Mouse (Mus musculus) hindbrain, postnatal 0 days (tissue): ENCODE results near the gene Csrp2. TPM values are rescaled to one million over a fixed set of nuclear protein-coding genes. Genes with fewer than 3 reads are reported as not detected.

Experiments
- ATAC-seq: fragments of 200-750 bp; cut with Nextera tagmentation; 2 replicates; pipeline ENCODE4 v1.8.0; 2017; ENCODE audit warnings: mild to moderate bottlenecking, moderate TSS enrichment, moderate library complexity
- DNase-seq: peaks from one replicate; pipeline ENCODE4 v3.0.0-alpha.2; 2015; ENCODE audit warnings: low spot score
- H3K27ac ChIP-seq: fragments of 300-500 bp; sonication (generic); 2 replicates; pipeline ENCODE4 v1.5.1; 2014; ENCODE audit warnings: mild to moderate bottlenecking
- H3K27me3 ChIP-seq: fragments of 300-500 bp; sonication (generic); 2 replicates; pipeline ENCODE4 v1.6.1; 2014; ENCODE audit warnings: low read length, mixed read lengths; ENCODE audit not compliant: insufficient read depth
- H3K36me3 ChIP-seq: fragments of 300-500 bp; sonication (generic); 2 replicates; pipeline ENCODE4 v1.6.1; 2014; ENCODE audit warnings: low read length, mixed read lengths; ENCODE audit not compliant: insufficient read depth
- H3K4me1 ChIP-seq: fragments of 300-500 bp; sonication (generic); 2 replicates; pipeline ENCODE4 v1.6.1; 2014; ENCODE audit warnings: antibody characterized with exemption, low read length, mixed read lengths; ENCODE audit not compliant: insufficient read depth
- H3K4me2 ChIP-seq: fragments of 300-500 bp; sonication (generic); 2 replicates; pipeline ENCODE4 v1.6.1; 2014; ENCODE audit warnings: low read depth, mild to moderate bottlenecking, low read length, moderate library complexity, mixed read lengths
- H3K4me3 ChIP-seq: fragments of 300-500 bp; sonication (generic); 2 replicates; pipeline ENCODE4 v1.5.1; 2014; ENCODE audit warnings: low read length
- H3K9ac ChIP-seq: fragments of 300-500 bp; sonication (generic); replicated peaks from 2 replicates; pipeline ENCODE4 v1.6.1; 2014; ENCODE audit warnings: mild to moderate bottlenecking, low read length, moderate library complexity, mixed read lengths
- H3K9me3 ChIP-seq: fragments of 300-500 bp; sonication (generic); 2 replicates; pipeline ENCODE4 v1.6.1; 2016; ENCODE audit warnings: low read length, mixed read lengths
- CTCF ChIP-seq: IDR thresholded peaks from 2 replicates; pipeline ENCODE4 v1.5.1; 2016; ENCODE audit warnings: antibody characterized with exemption, control low read depth, low read depth
- WGBS: fragments of 180-500 bp; shearing (Covaris S2); extraction: QIAGEN DNeasy Blood & Tissue Kit; methylation state at CpG from one replicate; pipeline ENCODE4 v1.1.7; 2014; 5-methylcytosine and 5-hydroxymethylcytosine counted together
- polyA plus RNA-seq: library from polyadenylated mRNA; unstranded; fragments of >200 nt; fragmentation: Nextera tagmentation; extraction: Ambion mirVana; gene quantifications from 2 replicates; pipeline ENCODE4 v1.2.1, GENCODE M21; 2015
- total RNA-seq: library from RNA; depleted of rRNA; stranded (reverse); fragments of >200 nt; gene quantifications from 2 replicates; pipeline ENCODE4 v1.2.3, GENCODE M21; 2014

Gene Csrp2
- total and polyA plus RNA-seq, 2 experiments from 2014 or later, result 76.3 to 99.6 TPM

DNA sequence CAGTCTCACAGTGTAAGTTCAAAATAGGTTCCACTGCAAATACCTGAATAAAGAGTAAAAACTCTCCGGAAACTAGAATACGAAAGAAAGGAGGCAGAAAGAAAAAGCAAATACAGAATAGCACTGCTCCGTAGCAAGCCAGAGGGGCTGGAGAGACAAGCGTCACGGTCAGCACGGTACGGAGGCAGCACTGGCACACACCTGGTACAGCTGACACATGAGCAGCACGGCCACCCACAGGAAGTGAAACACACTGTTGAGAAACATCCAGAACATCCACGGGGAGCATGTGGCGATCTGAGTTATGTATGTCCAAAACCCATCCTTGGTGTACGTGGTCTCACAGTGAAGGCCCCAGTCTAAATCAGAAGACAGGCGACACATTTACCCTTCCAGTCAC is 26.4 kb downstream of the Csrp2 start:
- ATAC-seq, result no peak
- H3K4me2 ChIP-seq, result no peak overlapping the region
- H3K36me3 ChIP-seq, result peaks cover 43% of the 10 kb centered on the region; the same call in 1 of the 2 replicates
- no peaks in the 10 kb centered on the region for H3K27me3 ChIP-seq
- 85% methylated on average over 12 of the region's 12 CpGs for WGBS
- no peak overlapping the region for H3K9ac ChIP-seq
- H3K9me3 ChIP-seq, result no peaks in the 10 kb centered on the region
- no peak for DNase-seq
- H3K4me3 ChIP-seq, result no peak overlapping the region
- TF ChIP-seq CTCF, result no peak
- H3K4me1 ChIP-seq, result no peaks in the 10 kb centered on the region
- H3K27ac ChIP-seq, result no peak overlapping the region

DNA sequence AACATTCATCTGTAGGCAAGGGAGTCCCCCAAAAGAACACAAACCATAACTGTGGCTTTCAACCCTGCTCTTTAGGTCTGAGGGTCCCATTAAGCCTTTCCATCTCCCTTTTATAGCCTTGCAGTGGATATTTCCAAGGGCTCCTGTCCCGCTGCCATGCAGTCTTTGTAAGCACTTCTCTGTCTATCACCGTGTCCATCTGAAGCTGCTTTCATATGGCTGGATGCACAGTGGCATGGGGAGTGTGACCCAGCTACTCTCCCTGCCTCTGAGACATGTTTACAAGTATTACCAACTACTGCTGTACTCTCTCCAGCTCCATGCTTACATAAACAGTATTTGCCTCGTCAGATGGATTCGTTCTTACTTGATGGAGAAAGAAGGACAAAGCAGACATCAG is 28.0 kb downstream of the Csrp2 start:
- Histone ChIP-seq H3K4me2 (no peak overlapping the region), H3K4me1 (no peaks in the 10 kb centered on the region), H3K27me3 (no peaks in the 10 kb centered on the region), H3K9ac (no peak overlapping the region), H3K4me3 (no peak overlapping the region), H3K36me3 (peaks cover 37% of the 10 kb centered on the region; the same call in 1 of the 2 replicates), H3K27ac (no peak overlapping the region), H3K9me3 (no peaks in the 10 kb centered on the region)
- no peak for TF ChIP-seq CTCF
- 89% methylated on average over 4 of the region's 4 CpGs for WGBS
- ATAC-seq (no peak), DNase-seq (no peak)

DNA sequence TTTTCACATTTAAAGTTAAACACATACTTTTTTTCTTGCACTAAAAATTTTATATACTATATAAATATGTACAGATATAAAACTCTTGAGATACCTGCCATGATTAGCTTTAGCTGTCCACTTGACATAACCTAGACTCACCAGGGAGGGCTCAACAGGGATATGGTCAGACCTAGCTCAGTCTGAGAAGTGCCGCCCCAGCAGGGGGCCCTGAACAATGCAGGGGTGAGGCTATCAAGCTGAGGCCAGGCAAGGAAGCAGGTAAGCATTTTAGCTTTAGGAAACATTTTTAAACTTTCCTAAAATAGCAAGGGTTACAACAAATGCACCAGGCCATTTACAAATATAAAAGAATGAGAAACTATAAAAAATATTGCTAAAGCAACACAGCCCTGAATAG is 31.5 kb downstream of the Csrp2 start:
- no peak overlapping the region for H3K9ac ChIP-seq
- ATAC-seq, result no peak
- H3K4me3 ChIP-seq, result no peak overlapping the region
- H3K27me3 ChIP-seq, result no peaks in the 10 kb centered on the region
- H3K4me1 ChIP-seq, result no peaks in the 10 kb centered on the region
- H3K36me3 ChIP-seq, result peaks cover 34% of the 10 kb centered on the region; the same call in 1 of the 2 replicates
- no peaks in the 10 kb centered on the region for H3K9me3 ChIP-seq
- WGBS, result 91% methylated on average over 1 of the region's 1 CpGs
- DNase-seq, result no peak
- no peak for TF ChIP-seq CTCF
- no peak overlapping the region for H3K27ac ChIP-seq
- no peak overlapping the region for H3K4me2 ChIP-seq

DNA sequence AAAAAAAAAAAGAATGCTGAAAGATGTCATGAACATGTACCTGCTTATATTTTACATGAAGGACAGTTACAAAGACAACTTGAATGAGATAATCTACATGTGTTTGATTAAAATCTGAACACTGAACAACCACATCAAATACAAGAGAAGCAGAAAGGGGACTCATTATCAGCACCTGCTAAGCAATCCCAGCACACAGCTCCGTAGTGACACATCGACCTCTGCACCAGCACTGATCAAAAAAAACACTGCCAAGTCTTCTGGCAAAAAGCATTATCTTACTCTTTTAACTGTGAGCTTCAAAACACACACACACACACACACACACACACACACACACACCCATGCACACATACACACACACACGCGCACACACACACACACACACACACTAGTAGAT is 32.2 kb downstream of the Csrp2 start:
- no peak overlapping the region for H3K4me2 ChIP-seq
- H3K9me3 ChIP-seq, result no peaks in the 10 kb centered on the region
- H3K27ac ChIP-seq, result no peak overlapping the region
- H3K4me1 ChIP-seq, result no peaks in the 10 kb centered on the region
- H3K27me3 ChIP-seq, result no peaks in the 10 kb centered on the region
- DNase-seq (no peak), ATAC-seq (no peak)
- TF ChIP-seq CTCF, result no peak
- 76% methylated on average over 4 of the region's 4 CpGs for WGBS
- no peak overlapping the region for H3K4me3 ChIP-seq
- no peak overlapping the region for H3K9ac ChIP-seq
- peaks cover 32% of the 10 kb centered on the region; the same call in 1 of the 2 replicates for H3K36me3 ChIP-seq

DNA sequence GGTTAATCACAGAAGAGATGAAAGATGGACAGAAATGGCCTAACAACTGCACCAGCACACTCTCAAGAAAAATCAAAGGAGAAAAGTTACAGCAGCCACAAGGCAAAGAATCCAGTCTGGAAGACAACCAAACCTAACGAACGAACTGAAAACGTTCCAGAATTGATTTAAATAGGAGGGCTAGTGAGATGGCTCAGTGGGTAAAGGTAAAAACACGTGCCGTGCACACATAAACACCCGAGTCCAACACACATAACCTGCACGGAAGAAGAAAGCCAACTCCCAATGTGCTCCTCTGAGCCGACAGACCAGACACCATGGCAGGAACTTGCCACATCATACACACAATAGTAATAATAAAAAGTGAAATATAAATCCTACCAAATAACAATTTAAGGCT is 32.7 kb downstream of the Csrp2 start:
- H3K9ac ChIP-seq, result no peak overlapping the region
- H3K27ac ChIP-seq, result no peak overlapping the region
- H3K36me3 ChIP-seq, result peaks cover 30% of the 10 kb centered on the region; the same call in 1 of the 2 replicates
- H3K4me2 ChIP-seq, result no peak overlapping the region
- no peaks in the 10 kb centered on the region for H3K4me1 ChIP-seq
- TF ChIP-seq CTCF, result no peak
- DNase-seq (no peak), ATAC-seq (no peak)
- no peak overlapping the region for H3K4me3 ChIP-seq
- 79% methylated on average over 8 of the region's 8 CpGs for WGBS
- no peaks in the 10 kb centered on the region for H3K27me3 ChIP-seq
- no peaks in the 10 kb centered on the region for H3K9me3 ChIP-seq

DNA sequence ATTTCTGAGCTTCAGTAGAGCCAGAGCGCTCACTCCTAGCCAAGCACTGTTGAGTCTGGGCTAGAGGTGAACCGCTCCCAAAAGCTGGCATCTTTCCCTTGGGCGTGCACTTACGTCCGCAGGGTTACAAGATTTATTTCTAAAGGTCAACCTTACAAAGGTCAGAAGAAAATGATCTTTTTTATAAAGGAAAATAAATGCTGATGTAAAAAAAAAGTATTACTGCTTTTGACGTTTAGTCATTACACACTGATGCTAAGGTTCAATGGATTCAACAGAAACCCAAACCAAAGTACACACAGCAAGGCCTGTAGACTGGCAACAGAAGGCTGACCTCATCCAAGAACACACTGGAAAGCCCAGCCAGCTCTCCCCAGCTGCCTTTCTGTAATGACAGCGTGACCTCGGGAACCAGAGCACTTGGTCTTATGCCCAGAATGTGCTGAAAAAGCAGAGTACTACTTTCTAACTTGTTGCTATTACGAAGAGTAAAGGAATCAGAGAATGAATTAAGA is 33.4 kb downstream of the Csrp2 start:
- WGBS, result 39% methylated on average over 9 of the region's 9 CpGs

DNA sequence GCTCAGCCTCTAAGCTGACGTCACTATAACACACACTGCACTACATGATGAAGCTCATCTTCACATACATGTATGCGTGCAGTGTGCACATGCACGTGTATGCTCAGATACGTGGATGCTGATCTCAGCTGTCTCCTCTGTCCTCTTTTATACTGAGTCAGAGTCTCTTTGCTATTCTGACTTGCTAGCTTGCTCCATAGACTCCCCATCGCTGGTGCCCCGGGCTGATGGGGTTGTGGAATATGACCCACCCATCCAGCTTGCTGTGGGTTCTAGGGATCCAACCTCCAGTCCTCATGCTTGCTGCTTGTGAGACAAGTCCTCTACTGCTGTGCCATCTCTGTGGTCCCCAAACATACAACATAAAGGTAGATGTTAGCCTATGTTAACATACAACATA is 39.3 kb downstream of the Csrp2 start:
- TF ChIP-seq CTCF, result no peak
- ATAC-seq, result no peak
- WGBS, result 96% methylated on average over 6 of the region's 6 CpGs

More for the DNA sequence above, 33.4 kb downstream of the Csrp2 start:
- H3K9me3 ChIP-seq, result no peaks in the 10 kb centered on the region
- no peak overlapping the region for H3K4me3 ChIP-seq
- no peak for TF ChIP-seq CTCF
- H3K4me1 ChIP-seq, result no peaks in the 10 kb centered on the region
- peaks cover 28% of the 10 kb centered on the region; the same call in 1 of the 2 replicates for H3K36me3 ChIP-seq
- DNase-seq (peak; percentile 83), ATAC-seq (peak; percentile 88)
- peak overlapping the region; percentile 38; the same call in 1 of the 2 replicates for H3K27ac ChIP-seq
- H3K27me3 ChIP-seq, result no peaks in the 10 kb centered on the region
- no peak overlapping the region for H3K4me2 ChIP-seq
- no peak overlapping the region for H3K9ac ChIP-seq

More for the DNA sequence above, 39.3 kb downstream of the Csrp2 start:
- Histone ChIP-seq H3K9ac (no peak overlapping the region), H3K27me3 (no peaks in the 10 kb centered on the region), H3K36me3 (peaks cover 29% of the 10 kb centered on the region), H3K4me1 (no peaks in the 10 kb centered on the region), H3K27ac (no peak overlapping the region), H3K9me3 (no peaks in the 10 kb centered on the region), H3K4me3 (no peak overlapping the region), H3K4me2 (no peak overlapping the region)
- DNase-seq, result no peak
